Mouse (Mus musculus): ENCODE results near the gene Zfp143. TPM values are rescaled to one million over a fixed set of nuclear protein-coding genes. Genes with fewer than 3 reads are reported as not detected.
A peak's percentile ranks its signal among the peaks of the same experiment; 100 is the strongest.

Zfp143 gene
- total and polyA plus RNA-seq, 3 experiments: 8.4 to 10.5 (median 8.6) TPM

- intact Hi-C loops (cut with DNase I): no loop called here
- DNase-seq: no peak
- 93% methylated on average over 5 of the region's 5 CpGs for WGBS
Observed at GRCm38 (mm10) chr7:110133988-110134387, 73.0 kb downstream of the Zfp143 start.

DNA sequence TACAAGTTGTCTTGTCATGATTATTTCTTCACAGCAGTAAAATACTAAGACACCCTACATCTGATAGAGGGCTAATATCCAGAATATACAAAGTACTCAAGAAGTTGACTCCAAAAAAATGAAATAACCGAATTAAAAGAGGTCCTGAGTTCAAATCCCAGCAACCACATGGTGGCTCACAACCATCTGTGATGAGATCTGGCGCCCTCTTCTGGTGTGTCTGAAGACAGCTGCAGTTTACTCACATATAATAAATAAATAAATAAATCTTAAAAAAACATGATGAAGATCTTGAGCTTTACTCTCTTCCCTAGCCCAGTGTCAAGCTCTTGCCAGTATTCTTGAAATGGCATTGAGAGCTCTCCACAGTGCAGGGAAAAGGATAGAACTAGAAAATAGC lies 77.5 kb downstream of the Zfp143 start:
- 85% methylated on average over 2 of the region's 2 CpGs for WGBS
- Histone ChIP-seq H3K27ac (no peak overlapping the region), H3K4me1 (ENCODE audit: control insufficient read depth, insufficient read depth, low read length) (no peaks in the 10 kb centered on the region), H3K79me2 (replicated peaks; ENCODE audit: control insufficient read depth, insufficient read depth, low read length) (peaks cover 1% of the 10 kb centered on the region; the same call in 1 of the 2 replicates), H3K27me3 (ENCODE audit: control insufficient read depth, insufficient read depth, low read length) (no peaks in the 10 kb centered on the region), H3K9ac (ENCODE audit: low read depth, low read length) (no peak overlapping the region), H3K36me3 (ENCODE audit: control insufficient read depth, insufficient read depth, low read length) (peaks cover 3% of the 10 kb centered on the region), H3K4me3 (no peak overlapping the region)
- intact Hi-C loops (cut with DNase I): loop anchor here (5.0 kb wide), 1 partner anchor 56 kb away; no protein-coding TSS in a partner anchor
- DNase-seq: no peak
- TF ChIP-seq CTCF (IDR thresholded peaks at IDR 0.05) (peak; percentile 55), EP300 (IDR thresholded peaks at IDR 0.05; ENCODE audit: insufficient read depth, low read depth, low read length) (no peak)

More at GRCm38 (mm10) chr7:110133988-110134387, 73.0 kb downstream of the Zfp143 start:
- peaks cover 3% of the 10 kb centered on the region; the same call in 1 of the 2 replicates for H3K36me3 ChIP-seq (ENCODE audit: control insufficient read depth, insufficient read depth, low read length)
- TF ChIP-seq EP300 (IDR thresholded peaks at IDR 0.05; ENCODE audit: insufficient read depth, low read depth, low read length): no peak
- TF ChIP-seq POLR2A (IDR thresholded peaks at IDR 0.05; ENCODE audit: insufficient read depth, low read depth, low read length): no peak
- no peak for TF ChIP-seq CTCF (IDR thresholded peaks at IDR 0.05)
- H3K4me3 ChIP-seq: no peak overlapping the region
- no peaks in the 10 kb centered on the region for H3K27me3 ChIP-seq (ENCODE audit: control insufficient read depth, insufficient read depth, low read length)
- no peaks in the 10 kb centered on the region for H3K4me1 ChIP-seq (ENCODE audit: control insufficient read depth, insufficient read depth, low read length)
- peaks cover 1% of the 10 kb centered on the region; the same call in 1 of the 2 replicates for H3K79me2 ChIP-seq (replicated peaks; ENCODE audit: control insufficient read depth, insufficient read depth, low read length)
- H3K27ac ChIP-seq: no peak overlapping the region
- no peak overlapping the region for H3K9ac ChIP-seq (ENCODE audit: low read depth, low read length)

- DNase-seq: no peak
- intact Hi-C loops (cut with DNase I): no loop called here
- 98% methylated on average over 1 of the region's 1 CpGs for WGBS
Observed at GRCm38 (mm10) chr7:110143863-110144262, 82.8 kb downstream of the Zfp143 start.

More at GRCm38 (mm10) chr7:110143863-110144262, 82.8 kb downstream of the Zfp143 start:
- no peak for TF ChIP-seq CTCF (IDR thresholded peaks at IDR 0.05)
- TF ChIP-seq POLR2A (IDR thresholded peaks at IDR 0.05; ENCODE audit: insufficient read depth, low read depth, low read length): no peak
- TF ChIP-seq EP300 (IDR thresholded peaks at IDR 0.05; ENCODE audit: insufficient read depth, low read depth, low read length): no peak
- Histone ChIP-seq H3K4me3 (no peak overlapping the region), H3K4me1 (ENCODE audit: control insufficient read depth, insufficient read depth, low read length) (no peaks in the 10 kb centered on the region), H3K27ac (no peak overlapping the region), H3K79me2 (replicated peaks; ENCODE audit: control insufficient read depth, insufficient read depth, low read length) (no peaks in the 10 kb centered on the region), H3K27me3 (ENCODE audit: control insufficient read depth, insufficient read depth, low read length) (no peaks in the 10 kb centered on the region), H3K9ac (ENCODE audit: low read depth, low read length) (no peak overlapping the region), H3K36me3 (ENCODE audit: control insufficient read depth, insufficient read depth, low read length) (peaks cover 3% of the 10 kb centered on the region)

Other genes starting within 250 kb of the Zfp143 start
- 10 to 100 TPM; 21.0 to 22.1 TPM for gene Scube2, start 195.5 kb upstream of the Zfp143 start, total RNA-seq (2021)
- gene Scube2, start 195.5 kb upstream of the Zfp143 start, polyA plus RNA-seq (2012; rRNA removed): 14.1 and 26.0 TPM in 2 replicates
- gene Dennd5a, start 100.7 kb upstream of the Zfp143 start, total RNA-seq (2021): 100 to 1,000 TPM; 106 to 136 TPM
- gene Dennd5a, start 100.7 kb upstream of the Zfp143 start, polyA plus RNA-seq (2012; rRNA removed): 106 and 165 TPM in 2 replicates
- 10 to 100 TPM; 51.1 to 55.6 TPM for gene Tmem41b, start 74.3 kb upstream of the Zfp143 start, total RNA-seq (2021)
- 22.2 and 40.3 TPM in 2 replicates for gene Tmem41b, start 74.3 kb upstream of the Zfp143 start, polyA plus RNA-seq (2012; rRNA removed)
- gene Ipo7, start 42.9 kb upstream of the Zfp143 start, total RNA-seq (2021): 10 to 100 TPM; 85.0 to 99.4 TPM
- gene Ipo7, start 42.9 kb upstream of the Zfp143 start, polyA plus RNA-seq (2012; rRNA removed): 19.7 and 41.8 TPM in 2 replicates
- gene Wee1, start 60.8 kb downstream of the Zfp143 start, total RNA-seq (2021): 1 to 10 TPM; 8.3 to 8.6 TPM
- gene Wee1, start 60.8 kb downstream of the Zfp143 start, polyA plus RNA-seq (2012; rRNA removed): 2.7 and 4.5 TPM in 2 replicates
- 10 to 100 TPM; 12.1 to 12.7 TPM for gene Swap70, start 160.5 kb downstream of the Zfp143 start, total RNA-seq (2021)
- gene Swap70, start 160.5 kb downstream of the Zfp143 start, polyA plus RNA-seq (2012; rRNA removed): 7.7 and 8.8 TPM in 2 replicates

Measured in heart, adult 2 months (tissue).